Mouse (Mus musculus): ENCODE results near the gene Slc22a3.

GRCm38 (mm10) chr17:12427156-12427555 is 80.3 kb downstream of the Slc22a3 start:
- no peak for TF ChIP-seq CTCF (IDR thresholded peaks at IDR 0.05; ENCODE audit: extremely low read depth, insufficient read depth, low read length)
- TF ChIP-seq POLR2A (IDR thresholded peaks at IDR 0.05; ENCODE audit: extremely low read depth, insufficient read depth, low read length) = no peak

Measured in cortical plate, adult 2 months (tissue).